Mouse (Mus musculus) heart, adult 8-10 months (tissue): ENCODE data around the gene Hemgn. TPM values are rescaled to one million over a fixed set of nuclear protein-coding genes. Genes with fewer than 3 reads are reported as not detected.
A peak's percentile ranks its signal among the peaks of the same experiment; 100 is the strongest.

ENCODE experiments used
- DNase-seq: peaks from one replicate; pipeline ENCODE4 v3.0.0; 2022; ENCODE audit warnings: low spot score
- total RNA-seq, 4 experiments: library from RNA; stranded (reverse); gene quantifications; 2 replicates each; pipeline ENCODE4 v1.2.4; 2022

Gene Hemgn
- total RNA-seq, 4 experiments from 2014 or later: 0.37 TPM; not detected in 3

- DNase-seq: peak; percentile 24
Observed at GRCm38 (mm10) chr4:46356351-46357133, 56.8 kb downstream of the Hemgn start.

GRCm38 (mm10) chr4:46353045-46353444 is 60.3 kb downstream of the Hemgn start:
- DNase-seq: no peak

- no peak for DNase-seq
Observed at GRCm38 (mm10) chr4:46349530-46349929, 63.8 kb downstream of the Hemgn start.

- DNase-seq: no peak
Observed at GRCm38 (mm10) chr4:46348897-46349296, 64.4 kb downstream of the Hemgn start.

GRCm38 (mm10) chr4:46347580-46348515 is 65.5 kb downstream of the Hemgn start:
- no peak for DNase-seq

- DNase-seq: no peak
Observed at GRCm38 (mm10) chr4:46347141-46347540, 66.2 kb downstream of the Hemgn start.

- DNase-seq: no peak
Observed at GRCm38 (mm10) chr4:46346221-46346620, 67.1 kb downstream of the Hemgn start.

GRCm38 (mm10) chr4:46345773-46346100 is 67.6 kb downstream of the Hemgn start:
- DNase-seq: no peak

- no peak for DNase-seq
Observed at GRCm38 (mm10) chr4:46345056-46345772, 68.1 kb downstream of the Hemgn start.

GRCm38 (mm10) chr4:46344288-46344687 is 69.0 kb downstream of the Hemgn start:
- DNase-seq: no peak

Other genes starting within 250 kb of the Hemgn start
- gene Xpa, start 217.2 kb downstream of the Hemgn start, total RNA-seq: 1 to 10 TPM; 6.1 to 9.6 (median 6.8) TPM
- not detected for gene Foxe1, start 69.9 kb downstream of the Hemgn start, total RNA-seq
- 1 to 10 TPM; 2.1 to 3.7 (median 3.2) TPM for gene Trmo, start 24.1 kb downstream of the Hemgn start, total RNA-seq
- gene Anp32b, start 37.4 kb upstream of the Hemgn start, total RNA-seq: 10 to 100 TPM; 59.5 to 64.7 (median 61.5) TPM
- 10 to 100 TPM; 12.1 to 16.8 (median 15.6) TPM for gene Nans, start 75.7 kb upstream of the Hemgn start, total RNA-seq
- 1 to 10 TPM; 1.6 to 2.5 (median 2.1) TPM for gene Trim14, start 122.6 kb upstream of the Hemgn start, total RNA-seq
- gene Coro2a, start 188.7 kb upstream of the Hemgn start, total RNA-seq: under 1 TPM; 0.22 to 0.63 (median 0.46) TPM
- gene Tbc1d2, start 236.7 kb upstream of the Hemgn start, total RNA-seq: 1 to 10 TPM in 3 of 4 experiments, under 1 TPM in 1; 0.92 to 1.8 (median 1.3) TPM